Mouse (Mus musculus) A20 (cell line): ENCODE measurements around the gene Itgbl1.
"Not testable (repeated sequence)": the region's sequence is repeated elsewhere in the genome, so short reads cannot be mapped to it uniquely, and the experiment has no call there.

ENCODE experiments used
- DNase-seq: peaks from one replicate; pipeline ENCODE4 v3.0.0-alpha.2; 2011; ENCODE audit warnings: low read depth, low spot score

Itgbl1 gene

DNA sequence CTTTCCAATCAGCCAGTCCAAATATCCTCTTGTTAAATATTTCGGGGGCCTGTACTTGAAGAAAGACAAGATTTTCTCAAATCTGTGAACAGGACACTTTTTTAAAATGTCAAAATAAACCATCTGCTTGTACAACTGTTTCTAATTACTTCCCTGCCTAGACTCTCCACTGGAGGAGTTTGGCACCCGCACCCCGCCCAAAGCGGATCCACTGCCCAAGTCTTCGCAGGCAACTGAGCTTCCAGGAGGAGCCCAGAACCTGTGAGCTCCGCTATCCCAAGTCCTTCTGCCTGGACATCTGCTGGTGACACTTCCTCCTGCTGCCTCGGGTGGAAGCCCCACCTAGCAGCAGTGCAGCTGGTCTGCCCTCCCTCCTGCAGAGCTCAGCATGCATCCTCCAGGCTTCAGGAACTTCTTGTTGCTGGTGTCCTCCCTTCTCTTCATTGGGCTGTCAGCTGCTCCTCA, at the start of gene Itgbl1:
TSS of gene Itgbl1 (plus strand) at position 51 of the 465 bp plus-strand sequence.
- DNase-seq: no peak

DNA sequence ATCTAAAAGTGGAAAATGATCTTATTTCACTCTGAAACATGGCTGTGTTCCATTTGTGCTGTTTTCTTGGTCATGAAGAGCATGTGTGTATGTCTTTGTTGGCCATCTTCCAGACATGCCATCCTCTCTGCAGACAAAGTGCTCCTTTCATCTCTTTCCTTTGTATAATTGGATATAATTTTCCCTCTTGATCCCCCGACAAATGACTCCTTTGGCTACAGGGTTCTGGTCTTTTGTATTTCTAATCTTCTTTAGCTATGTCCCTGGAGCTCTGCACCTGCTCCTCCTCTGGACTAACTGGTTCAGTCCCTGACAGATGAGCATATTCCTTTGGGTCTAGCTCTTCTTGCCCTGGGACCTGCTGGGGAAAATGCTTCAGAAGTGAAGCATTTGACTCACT, 36.8 kb upstream of the Itgbl1 start:
- DNase-seq: no peak

DNA sequence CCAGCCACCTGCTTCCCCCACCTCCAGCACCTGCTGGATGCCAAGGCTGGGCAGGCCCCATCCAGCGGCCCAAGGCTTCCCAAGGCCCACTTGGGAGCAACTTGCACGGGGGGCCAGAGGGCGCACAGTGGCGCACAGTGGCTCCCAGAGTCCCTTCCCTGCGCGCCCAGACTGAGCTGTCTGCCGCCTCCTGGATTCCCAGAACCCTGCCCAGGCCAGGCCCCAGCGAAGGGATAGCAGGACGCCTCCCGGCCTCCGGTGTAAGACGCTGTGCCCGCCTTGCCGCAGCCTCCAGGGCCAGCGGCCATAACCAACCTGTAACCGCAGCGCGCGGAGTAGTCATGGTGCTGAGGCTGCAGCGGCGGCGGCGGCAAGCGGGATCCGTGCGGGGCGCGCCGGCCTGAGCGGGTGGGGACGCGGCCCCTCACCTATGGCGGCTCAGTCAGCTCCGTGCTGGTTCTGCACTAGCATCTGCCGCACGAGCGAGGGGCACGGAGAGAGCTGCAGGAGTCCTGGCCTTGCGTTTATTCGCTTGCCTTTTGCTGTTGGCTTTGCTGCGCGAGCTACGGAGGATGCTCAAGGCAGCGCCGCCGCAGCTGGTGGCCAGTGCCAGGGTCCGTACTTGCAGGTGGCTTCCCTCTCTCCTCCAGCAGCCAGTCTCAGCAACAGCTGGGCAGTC, 33.1 kb upstream of the Itgbl1 start, which contains the start of gene Nalcn:
TSS of gene Nalcn (minus strand) at position 644 of the 679 bp plus-strand sequence.
- DNase-seq: no peak

DNA sequence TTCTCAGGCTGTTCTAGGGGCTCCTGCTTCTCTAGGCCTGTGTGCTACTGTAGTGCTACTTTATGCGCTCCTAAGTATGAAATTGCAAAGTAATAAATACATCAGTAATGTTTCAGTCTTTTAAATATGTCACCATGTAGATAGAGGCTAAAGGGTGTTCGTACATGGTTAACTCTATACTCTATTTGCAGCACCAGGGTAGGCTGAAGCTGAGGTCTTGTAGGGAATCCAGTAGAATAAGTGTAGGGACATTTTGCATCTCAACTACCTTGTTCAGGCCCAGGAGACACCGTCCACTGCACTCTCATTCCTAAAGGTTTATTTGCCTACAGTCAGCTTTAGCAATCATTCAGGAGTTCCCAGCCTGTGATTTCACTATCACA, 32.6 kb upstream of the Itgbl1 start:
- DNase-seq: no peak

DNA sequence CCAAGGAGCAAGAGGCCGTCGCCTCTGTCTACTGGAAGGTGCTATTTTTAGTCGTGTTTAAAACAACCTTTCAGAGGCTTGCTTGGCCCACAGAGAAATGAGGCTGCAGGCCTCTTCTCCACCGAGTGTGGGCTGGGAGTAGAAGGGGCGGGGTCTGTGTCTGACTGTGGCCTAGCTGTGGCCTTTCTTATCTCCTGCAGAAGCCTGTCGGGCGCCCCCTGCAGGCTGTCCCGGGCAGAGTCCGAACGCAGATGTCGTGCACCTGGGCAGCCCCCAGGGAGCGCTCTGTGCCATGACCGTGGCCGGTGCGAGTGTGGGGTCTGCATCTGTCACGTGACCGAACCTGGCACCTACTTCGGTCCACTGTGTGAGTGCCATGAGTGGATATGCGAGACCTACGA, 1.3 kb downstream of the Itgbl1 start:
- DNase-seq: peak; percentile 42

DNA sequence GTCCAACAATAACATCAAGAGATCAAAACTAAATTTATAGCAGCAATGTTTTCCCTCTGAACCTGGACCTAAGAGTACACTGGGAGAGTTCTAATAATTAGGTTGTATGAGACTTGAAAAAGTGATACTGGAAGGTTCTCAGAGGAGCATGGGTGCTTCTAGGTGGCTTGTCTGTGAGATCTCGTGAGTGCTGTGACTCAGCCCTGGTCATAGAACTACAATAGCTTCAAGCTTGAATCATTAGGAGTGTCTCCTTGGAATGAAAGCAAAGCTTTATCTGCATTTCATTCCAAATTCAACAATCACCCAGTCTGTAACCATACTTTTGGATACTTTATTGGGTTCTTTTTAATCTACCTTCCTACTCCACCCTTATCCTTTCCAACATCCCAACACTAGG, 2.6 kb downstream of the Itgbl1 start:
- no peak for DNase-seq

DNA sequence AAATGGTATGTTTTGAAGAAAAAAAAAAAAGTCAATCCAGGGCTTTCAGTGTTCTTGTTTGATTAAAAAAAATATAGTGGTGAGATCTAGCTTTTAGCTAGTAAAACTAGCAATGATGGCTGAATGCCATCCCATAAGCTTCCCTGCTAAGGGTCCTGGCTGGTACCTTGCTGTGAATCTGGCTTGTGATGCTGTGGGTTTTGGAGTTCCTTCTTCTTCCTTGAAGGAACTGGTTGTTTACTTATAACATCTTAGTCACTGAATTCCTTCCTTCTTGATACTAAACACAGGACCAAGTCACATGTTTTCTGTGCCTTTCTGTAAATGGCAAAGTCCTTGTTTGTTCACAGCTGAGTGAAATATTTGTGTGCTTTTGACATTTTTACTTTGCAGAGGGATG, 3.4 kb downstream of the Itgbl1 start:
- no peak for DNase-seq

DNA sequence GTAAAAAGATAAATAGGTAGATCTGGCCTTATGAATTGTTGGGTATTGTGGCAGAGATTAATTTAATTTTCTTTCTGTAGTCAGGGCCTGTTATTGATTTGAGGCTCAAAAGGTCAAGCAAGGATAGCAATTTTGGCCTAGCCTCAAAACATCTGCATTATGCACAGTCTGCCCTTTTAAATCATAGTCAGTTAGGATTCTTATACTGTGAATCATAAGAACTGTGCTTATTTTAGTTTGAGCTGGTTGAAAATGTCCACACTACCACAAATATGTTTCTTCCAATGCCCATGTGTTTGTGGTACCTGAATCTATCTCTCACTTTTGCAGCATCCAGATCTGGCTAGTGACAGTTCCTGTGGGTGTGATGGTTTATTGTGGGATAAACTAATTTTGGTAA, 4.7 kb downstream of the Itgbl1 start:
- DNase-seq: no peak

DNA sequence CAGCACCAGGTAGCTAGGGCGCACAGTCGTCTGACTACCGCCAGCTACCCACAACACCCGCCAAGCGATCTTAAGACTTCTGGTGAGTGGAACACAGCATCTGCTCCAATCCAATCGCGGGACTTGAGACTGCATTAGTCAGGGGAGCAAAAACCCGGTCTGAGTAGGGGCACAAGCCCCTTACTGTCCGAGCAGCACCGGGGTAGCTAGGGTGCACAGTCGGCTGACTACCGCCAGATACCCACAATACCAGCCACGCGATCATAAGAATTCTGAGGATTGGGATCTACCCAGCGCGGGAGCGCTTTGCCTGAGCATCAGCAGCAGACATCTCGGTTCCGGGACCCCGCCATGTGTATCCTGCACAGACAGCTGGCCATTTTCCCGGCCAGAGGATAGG, 11.3 kb downstream of the Itgbl1 start:
- DNase-seq: not testable (repeated sequence)

DNA sequence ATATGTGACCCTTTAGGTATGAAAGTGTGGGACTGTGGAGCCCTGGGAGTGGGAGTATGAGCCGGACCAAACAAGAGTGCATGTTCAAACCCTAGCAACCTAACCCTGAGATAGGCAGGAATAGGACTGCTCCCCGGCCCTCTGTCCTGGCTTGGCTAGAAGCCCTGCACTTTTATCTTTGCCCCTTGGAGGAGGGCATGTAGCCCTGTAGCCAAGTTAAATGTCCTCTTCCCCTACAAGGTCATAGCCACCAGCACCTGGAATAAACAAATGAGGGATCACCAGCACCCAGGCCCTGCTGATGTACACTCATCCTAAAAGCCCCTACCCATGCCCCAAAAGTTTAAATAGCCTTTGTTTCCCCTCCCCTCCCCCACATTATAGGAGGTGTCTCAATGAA, 18.3 kb downstream of the Itgbl1 start:
- no peak for DNase-seq

DNA sequence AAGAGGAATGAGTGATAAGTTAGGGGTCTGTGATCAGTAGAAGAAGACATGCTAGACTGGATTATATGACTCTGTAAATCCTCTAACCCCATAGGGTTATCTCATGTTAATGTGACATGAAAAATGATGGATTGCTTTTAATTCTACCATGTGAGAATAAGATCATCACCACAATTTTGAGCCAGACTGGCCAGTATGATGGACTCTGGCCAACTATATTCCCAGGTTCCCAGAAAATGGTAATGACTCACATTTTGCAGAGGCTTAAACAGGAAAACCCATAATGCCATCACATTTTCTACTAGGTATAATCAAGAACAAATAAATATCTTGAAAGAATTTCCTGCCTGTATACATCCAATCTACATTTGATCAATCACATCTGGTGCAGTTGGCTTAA, 55.0 kb downstream of the Itgbl1 start:
- DNase-seq: no peak

DNA sequence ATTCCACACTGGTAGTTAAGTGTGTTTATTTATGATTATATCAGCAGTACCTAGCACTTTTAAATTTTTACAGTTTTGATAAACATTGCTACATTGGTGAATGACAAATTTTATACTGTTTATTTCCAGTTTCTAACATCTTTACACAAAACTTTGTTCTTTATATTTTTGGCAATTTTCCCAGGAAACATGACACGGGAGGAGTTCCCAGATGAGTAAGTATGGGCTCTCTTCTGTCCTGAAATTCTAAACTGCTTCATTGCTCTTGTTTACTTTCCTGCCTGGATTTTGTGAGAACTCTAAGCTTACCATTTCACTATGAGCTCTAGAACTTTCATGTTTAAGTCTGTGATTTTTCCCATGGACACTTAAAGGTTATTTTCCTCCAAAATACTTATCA, 82.3 kb downstream of the Itgbl1 start:
- DNase-seq: no peak

DNA sequence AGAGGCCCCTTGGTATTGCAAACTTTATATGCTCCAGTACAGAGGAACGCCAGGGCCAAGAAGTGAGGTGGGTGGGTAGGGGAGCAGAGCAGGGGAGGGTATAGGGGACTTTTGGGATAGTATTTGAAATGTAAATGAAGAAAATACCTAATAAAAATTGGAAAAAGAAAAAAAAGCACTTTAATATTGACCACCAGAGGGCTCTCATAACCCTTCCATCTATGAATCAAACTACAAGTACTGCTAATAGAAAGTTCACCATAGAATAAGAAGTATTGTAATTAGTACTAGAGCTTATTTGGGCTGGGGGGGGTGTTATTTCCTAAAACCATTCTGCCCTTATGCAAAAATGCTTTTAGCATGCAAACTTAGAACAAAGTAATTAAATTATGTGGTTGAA, 91.2 kb downstream of the Itgbl1 start:
- peak; percentile 32 for DNase-seq

DNA sequence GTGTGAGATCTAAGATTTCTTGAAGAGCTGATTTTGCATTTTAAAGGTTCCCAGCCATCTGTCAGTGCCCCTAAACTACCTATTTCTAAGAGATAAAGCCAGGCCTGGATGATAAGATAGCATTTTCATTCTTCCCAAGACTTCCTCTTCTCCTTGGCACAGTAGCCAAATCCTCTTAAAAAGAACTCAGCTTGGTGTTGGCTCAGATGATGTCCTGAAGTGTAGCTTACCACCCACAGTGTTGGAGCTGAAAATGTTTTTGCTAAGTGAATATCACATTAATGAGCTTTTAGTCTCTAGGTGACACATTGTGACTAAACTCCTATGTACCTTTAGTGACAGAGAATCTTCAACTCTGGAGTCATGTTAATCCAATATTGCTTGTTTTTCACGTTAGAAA, 99.8 kb downstream of the Itgbl1 start:
- DNase-seq: no peak

DNA sequence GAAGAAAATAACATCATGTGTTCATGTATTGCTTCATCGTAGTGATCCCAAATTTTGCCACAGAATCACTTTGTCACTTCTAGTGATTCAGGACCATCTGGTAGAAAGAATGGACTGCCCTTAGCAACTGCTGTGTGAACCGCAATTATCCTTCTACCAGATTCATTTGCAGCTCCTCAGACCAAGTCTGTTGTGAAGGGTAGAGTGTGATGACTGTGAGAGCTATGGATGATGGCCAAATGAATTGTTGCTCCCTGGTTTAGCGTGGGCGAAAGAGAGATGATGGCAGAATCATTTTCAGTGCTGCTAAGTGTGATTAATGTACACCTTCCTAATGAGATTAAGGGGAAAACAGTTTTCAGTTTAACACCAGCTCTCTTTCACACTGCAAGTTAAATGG, 100.3 kb downstream of the Itgbl1 start:
- no peak for DNase-seq

DNA sequence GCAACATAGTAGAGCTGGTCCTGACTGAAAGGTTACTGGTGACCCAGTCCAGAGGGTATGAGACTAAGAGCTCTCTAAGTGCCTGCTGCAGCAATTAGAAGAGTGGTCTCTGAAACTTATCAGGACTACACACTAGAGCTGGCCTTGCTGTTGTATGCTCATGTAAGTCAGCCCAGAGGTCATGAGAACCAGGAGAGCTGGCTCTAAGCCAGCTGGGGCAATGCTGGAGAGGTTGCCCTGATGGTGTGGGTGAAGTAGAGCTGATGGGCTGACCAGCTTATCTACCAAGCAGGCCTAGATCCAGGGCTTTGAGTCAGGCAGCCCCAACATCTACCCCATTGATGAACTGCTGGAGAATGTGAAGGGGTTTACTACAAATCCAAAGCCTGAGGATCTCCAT, 142.0 kb downstream of the Itgbl1 start:
- DNase-seq: no peak

DNA sequence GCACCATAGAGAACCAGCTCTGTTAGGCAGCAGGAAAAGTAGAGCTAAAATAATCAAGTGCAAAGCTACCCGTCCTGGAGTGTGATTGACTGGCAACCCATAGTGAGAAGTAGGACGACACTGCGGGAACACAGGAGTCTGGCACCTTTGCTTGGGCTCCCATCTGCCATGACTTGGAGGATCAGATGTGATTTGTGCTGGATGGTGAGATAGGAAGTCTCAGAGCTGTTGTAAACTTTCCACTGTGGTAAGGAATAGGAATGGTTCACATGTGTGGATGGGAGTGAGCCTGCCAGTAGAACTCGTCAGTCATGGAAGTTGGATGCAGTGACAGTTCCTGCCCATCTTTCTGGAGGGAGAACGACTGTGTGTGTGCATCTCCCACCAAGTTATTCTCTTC, 177.9 kb downstream of the Itgbl1 start:
- DNase-seq: no peak

DNA sequence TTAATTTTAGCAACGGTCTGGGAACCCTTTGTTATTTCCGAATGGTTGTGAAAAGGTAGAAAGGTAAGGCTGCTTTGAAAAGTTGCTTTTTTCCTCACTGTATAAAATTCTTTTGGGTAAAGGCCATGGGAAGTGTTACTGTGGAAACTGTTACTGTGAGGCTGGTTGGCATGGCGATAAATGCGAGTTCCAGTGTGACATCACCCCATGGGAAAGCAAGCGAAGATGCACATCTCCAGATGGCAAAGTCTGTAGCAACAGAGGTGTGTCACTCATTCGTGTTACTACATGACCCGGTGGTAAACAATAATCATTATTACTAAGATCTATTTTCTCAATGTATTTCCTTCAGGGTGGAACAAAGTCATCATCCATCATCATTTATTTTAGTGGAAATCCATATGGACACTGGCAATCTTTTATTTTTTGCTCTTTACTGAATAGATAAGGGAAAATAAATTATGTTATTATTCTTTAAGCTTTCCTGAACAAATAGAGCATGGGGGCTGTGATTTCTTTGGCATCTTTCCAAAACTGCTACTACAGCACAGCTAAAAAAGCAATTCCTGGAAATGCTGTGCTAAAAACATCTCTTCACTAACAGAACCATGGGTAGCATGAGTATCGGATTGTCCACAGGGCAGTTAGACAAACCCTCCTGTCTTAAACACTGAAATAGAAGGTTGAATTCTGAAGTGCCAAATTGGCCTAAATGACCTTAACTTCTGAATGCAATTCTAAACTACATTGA, 184.1 kb downstream of the Itgbl1 start:
- no peak for DNase-seq

DNA sequence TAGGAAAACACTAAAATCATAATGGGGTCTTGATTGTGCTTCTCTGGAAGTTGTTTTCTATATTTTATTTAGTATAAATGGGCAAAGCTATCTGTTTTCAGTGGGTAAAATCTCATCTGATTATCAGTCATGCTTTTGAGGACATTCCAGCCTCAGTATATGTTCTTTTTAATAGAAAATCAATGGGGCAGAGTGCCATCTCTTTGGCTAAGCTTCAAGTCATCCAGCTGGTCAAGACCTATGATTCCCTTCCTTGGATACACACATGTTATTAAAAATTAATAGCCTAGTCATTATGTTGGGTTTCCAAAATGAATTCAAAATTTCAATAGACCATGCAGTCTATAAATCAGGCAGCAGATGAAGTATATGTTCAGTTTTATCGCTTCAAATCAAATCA, 204.8 kb downstream of the Itgbl1 start:
- DNase-seq: no peak

DNA sequence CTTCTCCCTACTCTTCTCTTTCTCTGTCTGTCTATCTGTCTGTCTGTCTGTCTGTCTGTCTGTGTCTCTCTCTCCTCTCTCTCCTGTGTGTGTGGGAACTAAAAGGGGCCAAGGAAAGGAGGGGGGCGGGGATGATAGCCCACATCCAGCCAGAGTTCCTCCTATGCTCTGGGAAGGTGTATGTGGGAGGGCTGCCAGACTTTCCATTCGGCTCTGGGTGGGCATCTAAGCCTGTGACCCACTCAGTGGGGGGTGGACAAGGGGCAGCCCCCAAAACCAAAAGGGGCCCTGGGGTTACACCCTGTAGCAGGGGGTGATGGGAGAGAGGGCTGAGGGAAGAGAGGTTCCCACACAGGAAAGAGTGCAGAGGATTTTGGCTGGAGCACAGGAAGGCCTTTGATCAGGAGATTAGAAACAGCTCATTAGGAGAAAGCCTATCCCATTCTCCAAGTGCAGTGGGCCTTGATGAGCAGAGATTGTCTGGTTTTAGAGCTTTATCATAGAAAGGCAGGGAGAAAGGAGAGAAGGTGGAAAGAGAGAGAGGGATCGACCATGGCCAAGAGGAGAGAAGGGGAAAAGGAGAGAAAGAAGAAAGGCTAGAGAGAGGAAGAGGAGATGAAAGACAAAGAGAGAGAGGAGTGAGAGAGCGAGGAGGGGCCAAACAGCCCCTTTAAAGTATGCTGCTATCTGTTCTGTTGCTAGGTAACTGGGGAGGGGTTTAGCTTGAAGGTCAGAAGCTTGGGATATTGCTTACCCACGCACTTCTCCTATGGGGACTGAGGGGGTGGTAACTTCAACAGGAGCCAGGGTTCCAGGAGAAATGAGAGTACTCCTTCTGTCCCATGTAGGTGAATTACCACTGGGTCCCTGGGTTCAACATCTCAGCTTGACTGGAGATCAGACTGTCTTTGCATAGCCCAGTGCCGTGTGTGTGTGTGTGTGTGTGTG, 206.3 kb downstream of the Itgbl1 start:
- DNase-seq: no peak

DNA sequence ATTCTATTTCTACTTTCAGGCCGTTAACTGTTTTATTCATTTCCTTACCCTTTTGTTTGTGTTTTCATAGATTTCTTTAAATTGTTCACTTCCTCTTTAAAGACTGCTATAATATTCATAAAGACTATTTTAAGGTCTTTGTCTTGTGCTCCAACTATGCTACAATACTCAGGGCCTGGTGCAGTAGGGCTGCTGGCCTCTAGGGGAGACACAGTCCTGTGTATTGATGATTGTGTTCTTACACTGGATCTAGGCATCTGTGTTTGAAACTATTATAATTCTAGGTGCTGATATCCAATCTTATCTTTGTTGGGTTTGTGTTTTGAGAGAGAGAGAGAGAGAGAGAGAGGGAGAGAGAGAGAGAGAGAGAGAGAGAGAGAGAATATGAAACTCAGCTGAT, 268.1 kb downstream of the Itgbl1 start:
- peak; percentile 36 for DNase-seq

DNA sequence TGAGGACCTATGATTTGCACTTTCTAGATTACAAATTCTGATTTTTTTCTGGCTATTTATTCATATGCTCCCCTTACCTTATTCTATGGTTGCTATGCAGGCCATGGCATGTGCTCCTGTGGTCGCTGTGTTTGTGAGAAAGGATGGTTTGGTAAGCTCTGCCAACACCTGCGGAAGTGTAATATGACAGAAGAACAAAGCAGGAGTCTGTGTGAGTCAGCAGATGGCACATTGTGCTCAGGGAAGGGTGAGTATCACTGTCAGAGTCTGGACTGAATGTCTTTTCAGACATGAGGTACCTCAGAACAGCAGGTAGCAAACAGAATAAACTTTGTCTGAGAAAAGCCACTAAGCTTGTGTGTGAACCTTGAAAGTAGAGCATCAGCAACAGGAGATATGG, 306.8 kb downstream of the Itgbl1 start:
- peak; percentile 34 for DNase-seq
